Mouse (Mus musculus) forebrain, embryonic 12.5 days (tissue): ENCODE measurements at regions not wholly inside any gene's neighbourhood (a gene's known extent, or its start where the extent isn't known, plus 50 kb on each side); places are given as distances from the start of the nearest gene placed in this dataset.

Experiments used
- ATAC-seq: fragments of 200-750 bp; cut with Nextera tagmentation; 2 replicates; pipeline ENCODE4 v1.8.0; 2017; ENCODE audit warnings: moderate TSS enrichment; ENCODE audit not compliant: low FRiP score
- H3K27ac ChIP-seq: fragments of 300-500 bp; sonication (generic); 2 replicates; pipeline ENCODE4 v1.5.1; 2016; ENCODE audit warnings: mild to moderate bottlenecking
- H3K27me3 ChIP-seq: fragments of 300-500 bp; sonication (generic); 2 replicates; pipeline ENCODE4 v1.6.1; 2016; ENCODE audit warnings: mild to moderate bottlenecking
- H3K36me3 ChIP-seq: fragments of 300-500 bp; sonication (generic); replicated peaks from 2 replicates; pipeline ENCODE4 v1.6.1; 2016; ENCODE audit warnings: mild to moderate bottlenecking
- H3K4me1 ChIP-seq: fragments of 300-500 bp; sonication (generic); 2 replicates; pipeline ENCODE4 v1.6.1; 2016
- H3K4me2 ChIP-seq: fragments of 300-500 bp; sonication (generic); 2 replicates; pipeline ENCODE4 v1.6.1; 2016; ENCODE audit warnings: mild to moderate bottlenecking, moderate library complexity
- H3K4me3 ChIP-seq: fragments of 300-500 bp; sonication (generic); replicated peaks from 2 replicates; pipeline ENCODE4 v1.5.1; 2016; ENCODE audit warnings: mild to moderate bottlenecking
- H3K9ac ChIP-seq: fragments of 300-500 bp; sonication (generic); 2 replicates; pipeline ENCODE4 v1.6.1; 2016; ENCODE audit warnings: mild to moderate bottlenecking
- H3K9me3 ChIP-seq: fragments of 300-500 bp; sonication (generic); 2 replicates; pipeline ENCODE4 v1.6.1; 2016
- WGBS: fragments of 180-500 bp; shearing (Covaris S2); methylation state at CpG from one replicate; pipeline ENCODE4 v1.1.7; 2016; 5-methylcytosine and 5-hydroxymethylcytosine counted together

- no peaks in the 10 kb centered on the region for H3K27me3 ChIP-seq
- H3K4me1 ChIP-seq, result no peaks in the 10 kb centered on the region
- H3K4me2 ChIP-seq, result no peak overlapping the region
- no peak overlapping the region for H3K27ac ChIP-seq
- no peak overlapping the region for H3K4me3 ChIP-seq
- no peaks in the 10 kb centered on the region for H3K9me3 ChIP-seq
- H3K36me3 ChIP-seq, result no peaks in the 10 kb centered on the region
- no peak overlapping the region for H3K9ac ChIP-seq
- WGBS, result 90% methylated on average over 7 of the region's 7 CpGs
- no peak for ATAC-seq
Observed at GRCm38 (mm10) chr3:129474451-129474850, 57.7 kb upstream of the Elovl6 start.

- Histone ChIP-seq H3K27ac (no peak overlapping the region), H3K9me3 (no peaks in the 10 kb centered on the region), H3K4me1 (no peaks in the 10 kb centered on the region), H3K36me3 (no peaks in the 10 kb centered on the region), H3K4me3 (no peak overlapping the region), H3K9ac (no peak overlapping the region), H3K4me2 (no peak overlapping the region), H3K27me3 (no peaks in the 10 kb centered on the region)
- ATAC-seq, result no peak
- whole genome bisulfite sequencing, result 93% methylated on average over 4 of the region's 4 CpGs
Observed at GRCm38 (mm10) chr3:129476250-129476649, 55.9 kb upstream of the Elovl6 start.

- 94% methylated on average over 7 of the region's 7 CpGs for WGBS
- no peaks in the 10 kb centered on the region for H3K27me3 ChIP-seq
- H3K4me1 ChIP-seq, result no peaks in the 10 kb centered on the region
- no peak overlapping the region for H3K27ac ChIP-seq
- no peak overlapping the region for H3K4me2 ChIP-seq
- H3K36me3 ChIP-seq, result no peaks in the 10 kb centered on the region
- ATAC-seq, result no peak
- no peak overlapping the region for H3K4me3 ChIP-seq
- H3K9ac ChIP-seq, result no peak overlapping the region
- H3K9me3 ChIP-seq, result no peaks in the 10 kb centered on the region
Observed at GRCm38 (mm10) chr3:129478093-129478492, 54.1 kb upstream of the Elovl6 start.

GRCm38 (mm10) chr3:129481293-129481692 is 50.9 kb upstream of the Elovl6 start:
- no peak overlapping the region for H3K4me2 ChIP-seq
- H3K36me3 ChIP-seq, result no peaks in the 10 kb centered on the region
- H3K4me1 ChIP-seq, result no peaks in the 10 kb centered on the region
- no peak overlapping the region for H3K4me3 ChIP-seq
- no peak overlapping the region for H3K27ac ChIP-seq
- no peak overlapping the region for H3K9ac ChIP-seq
- no peaks in the 10 kb centered on the region for H3K9me3 ChIP-seq
- 96% methylated on average over 3 of the region's 3 CpGs for WGBS
- no peak for ATAC-seq
- no peaks in the 10 kb centered on the region for H3K27me3 ChIP-seq
